Mouse (Mus musculus): ENCODE results near the gene Ubtf. TPM values are rescaled to one million over a fixed set of nuclear protein-coding genes. Genes with fewer than 3 reads are reported as not detected.

Gene Ubtf
- total RNA-seq, 2 experiments from 2014 or later = 29.1 to 37.7 TPM

DNA sequence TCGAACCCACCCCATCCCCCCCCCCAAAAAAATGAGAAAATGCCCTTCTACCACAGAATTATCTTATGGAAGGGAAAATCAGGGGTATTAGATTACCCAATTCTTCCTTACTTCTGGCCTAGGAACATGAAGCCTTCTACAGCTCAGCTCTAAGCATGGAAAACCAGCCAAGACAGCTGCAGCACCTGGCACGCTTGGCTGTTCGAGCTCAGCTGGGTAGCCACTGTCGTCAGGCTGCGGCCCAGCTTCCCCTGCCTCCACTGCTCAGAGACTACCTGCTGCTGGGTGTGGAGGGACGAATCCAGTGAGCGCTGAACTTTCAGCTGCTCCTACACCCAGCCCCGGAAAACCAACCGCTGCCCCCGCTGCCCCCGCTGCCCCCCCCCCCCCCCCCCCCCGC is 41.8 kb downstream of the Ubtf start:
- DNase-seq = peak in 1 of 2 experiments; percentile 21
- intact Hi-C loops (cut with DNase I) = no loop called here

DNA sequence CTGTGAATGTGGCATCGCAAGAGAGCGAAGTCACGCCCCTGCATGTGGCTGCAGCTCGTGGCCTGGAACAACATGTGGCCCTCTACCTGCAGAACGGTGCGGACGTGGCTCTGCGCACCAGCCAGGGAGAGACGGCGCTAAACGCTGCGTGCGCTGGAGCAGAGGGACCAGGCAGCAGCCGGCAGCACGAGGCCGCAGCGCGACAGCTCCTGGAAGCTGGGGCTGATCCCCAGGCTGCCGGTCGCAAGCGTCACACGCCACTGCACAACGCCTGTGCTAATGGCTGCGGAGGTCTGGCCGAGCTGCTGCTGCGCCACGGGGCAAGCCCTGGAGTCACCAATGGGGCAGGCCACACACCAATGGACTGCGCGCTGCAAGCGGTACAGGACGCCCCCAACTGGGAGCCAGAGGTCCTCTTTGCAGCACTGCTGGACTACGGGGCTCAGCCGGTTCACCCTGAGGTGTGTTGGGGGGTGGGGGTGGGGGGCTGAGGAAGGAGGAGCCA is 43.1 kb downstream of the Ubtf start:
- DNase-seq = no peak
- intact Hi-C loops (cut with DNase I) = no loop called here

DNA sequence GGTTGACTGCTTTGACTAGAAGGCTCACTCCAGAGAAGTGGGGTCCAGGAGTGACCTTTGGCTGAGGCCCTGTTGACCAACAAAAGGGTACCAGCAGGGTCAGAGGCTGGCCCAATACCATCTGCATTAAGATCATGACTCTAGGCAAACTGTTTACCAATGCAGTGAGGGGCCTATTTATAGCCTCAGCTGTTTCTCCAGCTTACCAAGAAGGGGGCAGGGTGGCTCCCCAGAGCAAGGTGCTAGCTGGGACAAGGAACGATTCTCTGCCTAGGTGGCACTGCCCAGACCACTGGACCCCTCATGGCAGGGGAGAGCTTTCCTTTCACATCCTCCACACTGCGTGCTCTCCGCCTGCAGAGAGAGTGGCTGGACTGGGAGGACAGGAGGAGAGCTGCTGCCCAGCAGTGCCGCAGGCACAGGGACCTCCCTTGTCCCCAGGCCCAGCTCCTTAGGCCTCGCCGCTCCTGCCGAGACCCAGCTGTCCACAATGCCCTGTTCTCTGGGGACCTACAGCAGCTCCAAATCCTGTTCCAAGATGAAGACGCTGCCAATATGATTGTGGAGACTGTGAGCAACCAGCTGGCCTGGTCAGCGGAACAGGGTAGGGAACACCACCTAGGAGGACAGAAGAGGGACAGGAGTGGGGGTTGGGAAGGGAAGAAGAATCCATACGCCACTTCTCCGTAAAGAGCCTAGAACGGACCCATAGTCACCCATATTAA is 50.9 kb downstream of the Ubtf start, which contains the start of gene Asb16:
Gene Asb16 (plus strand): TSS at position 224 of the 725 bp plus-strand sequence.
- intact Hi-C loops (cut with DNase I) = loop anchor here (5.0 kb wide), 1 partner anchor 166 kb away; the partner anchor contains the start of gene Ppy
- peak in 1 of 2 experiments; percentile 45 for DNase-seq

GRCm38 (mm10) chr11:102267480-102267879 is 52.1 kb downstream of the Ubtf start:
- intact Hi-C loops (cut with DNase I) = loop anchor here (5.0 kb wide), 1 partner anchor 165 kb away; the partner anchor contains the start of gene Ppy
- DNase-seq = peak; percentile 61 to 73

DNA sequence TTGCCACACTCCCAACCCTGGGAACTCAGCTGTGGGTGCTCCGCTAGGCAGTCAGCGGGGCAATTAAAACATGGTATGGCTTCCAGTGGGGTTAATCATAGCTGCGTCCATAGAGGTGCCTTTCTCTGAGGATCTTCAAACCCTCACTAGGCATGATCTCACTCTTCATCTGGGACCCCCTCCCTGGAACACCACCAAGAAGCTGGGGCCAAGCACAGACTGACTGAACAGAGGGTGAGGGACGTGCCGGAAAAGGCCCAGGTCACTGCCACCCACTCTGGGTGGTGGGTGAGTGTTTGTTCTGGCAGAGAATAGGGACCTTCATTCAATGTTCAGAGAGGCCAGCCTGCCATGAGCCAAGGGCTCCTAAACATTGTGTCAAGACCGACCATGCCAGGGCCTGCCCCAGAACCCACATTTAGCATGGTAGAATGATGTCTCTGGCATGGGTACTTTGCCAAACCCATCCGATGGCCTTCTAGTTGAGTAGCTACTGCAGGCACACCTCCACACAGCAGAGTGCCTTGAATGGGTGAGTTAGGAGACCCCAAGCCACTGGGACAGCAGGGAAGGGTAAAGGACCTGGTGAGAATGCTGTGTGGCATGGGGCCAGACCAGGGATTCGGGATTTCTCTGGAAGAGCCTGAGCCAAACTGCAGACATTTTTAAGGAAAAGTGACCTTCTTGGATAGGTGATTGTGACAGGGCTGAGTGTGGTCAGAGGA is 52.7 kb downstream of the Ubtf start:
- no peak for DNase-seq
- intact Hi-C loops (cut with DNase I) = loop anchor here (5.0 kb wide), 1 partner anchor 164 kb away; the partner anchor contains the start of gene Ppy

- intact Hi-C loops (cut with DNase I) = loop anchor here (5.0 kb wide), 1 partner anchor 164 kb away; the partner anchor contains the start of gene Ppy
- DNase-seq = no peak
Measured at GRCm38 (mm10) chr11:102265816-102266215, 53.7 kb downstream of the Ubtf start.

- DNase-seq = no peak
- intact Hi-C loops (cut with DNase I) = no loop called here
Measured at GRCm38 (mm10) chr11:102263211-102263610, 56.3 kb downstream of the Ubtf start.

- no peak for DNase-seq
- intact Hi-C loops (cut with DNase I) = no loop called here
Measured at GRCm38 (mm10) chr11:102258521-102258920, 61.0 kb downstream of the Ubtf start.

GRCm38 (mm10) chr11:102258095-102258494 is 61.4 kb downstream of the Ubtf start:
- intact Hi-C loops (cut with DNase I) = no loop called here
- no peak for DNase-seq

GRCm38 (mm10) chr11:102257514-102257913 is 62.0 kb downstream of the Ubtf start:
- intact Hi-C loops (cut with DNase I) = no loop called here
- DNase-seq = no peak

Other genes with a start within 250 kb of the Ubtf start
- gene Mpp2, start 231.2 kb downstream of the Ubtf start, total RNA-seq (2021) = 1 to 10 TPM in 1 of 2 experiments, under 1 TPM in 1; 0.91 to 1.8 TPM
- not detected for gene Ppy, start 218.4 kb downstream of the Ubtf start, total RNA-seq (2021)
- gene Pyy, start 211.9 kb downstream of the Ubtf start, total RNA-seq (2021) = not detected
- not detected for gene Nags, start 174.2 kb downstream of the Ubtf start, total RNA-seq (2021)
- gene Tmem101, start 163.3 kb downstream of the Ubtf start, total RNA-seq (2021) = 10 to 100 TPM; 10.1 to 11.4 TPM
- 10 to 100 TPM; 86.6 to 89.2 TPM for gene Lsm12, start 134.4 kb downstream of the Ubtf start, total RNA-seq (2021)
- 10 to 100 TPM; 45.6 TPM for gene G6pc3, start 130.1 kb downstream of the Ubtf start, total RNA-seq (2021)
- 10 to 100 TPM; 62.2 to 78.7 TPM for gene Hdac5, start 89.6 kb downstream of the Ubtf start, total RNA-seq (2021)
- not detected for gene BC030867, start 70.9 kb downstream of the Ubtf start, total RNA-seq (2021)
- gene Asb16, start 51.0 kb downstream of the Ubtf start, total RNA-seq (2021) = 10 to 100 TPM; 76.7 to 88.7 TPM
- 10 to 100 TPM; 12.7 to 13.5 TPM for gene Tmub2, start 34.8 kb downstream of the Ubtf start, total RNA-seq (2021)
- 10 to 100 TPM; 11.4 to 11.9 TPM for gene Atxn7l3, start 23.1 kb downstream of the Ubtf start, total RNA-seq (2021)
- gene Slc4a1, start 46.5 kb upstream of the Ubtf start, total RNA-seq (2021) = under 1 TPM in 1 of 2 experiments, not detected in 1; 0.31 TPM
- gene Rundc3a, start 73.7 kb upstream of the Ubtf start, total RNA-seq (2021) = not detected
- gene Slc25a39, start 88.2 kb upstream of the Ubtf start, total RNA-seq (2021) = 10 to 100 TPM; 56.2 to 64.3 TPM
- gene Grn, start 110.6 kb upstream of the Ubtf start, total RNA-seq (2021) = 10 to 100 TPM; 23.5 to 24.8 TPM
- gene Fam171a2, start 127.9 kb upstream of the Ubtf start, total RNA-seq (2021) = 1 to 10 TPM; 1.4 to 1.6 TPM
- 1 to 10 TPM in 1 of 2 experiments, under 1 TPM in 1; 0.56 to 1.1 TPM for gene Itga2b, start 150.4 kb upstream of the Ubtf start, total RNA-seq (2021)
- gene Gpatch8, start 236.7 kb upstream of the Ubtf start, total RNA-seq (2021) = 10 to 100 TPM; 20.2 to 24.4 TPM